Mouse (Mus musculus): Measurements from ENCODE around the gene Sypl2. TPM values are rescaled to one million over a fixed set of nuclear protein-coding genes. Genes with fewer than 3 reads are reported as not detected.

Sypl2 gene
- total RNA-seq, 1 experiment from 2014 or later, result not detected

DNA sequence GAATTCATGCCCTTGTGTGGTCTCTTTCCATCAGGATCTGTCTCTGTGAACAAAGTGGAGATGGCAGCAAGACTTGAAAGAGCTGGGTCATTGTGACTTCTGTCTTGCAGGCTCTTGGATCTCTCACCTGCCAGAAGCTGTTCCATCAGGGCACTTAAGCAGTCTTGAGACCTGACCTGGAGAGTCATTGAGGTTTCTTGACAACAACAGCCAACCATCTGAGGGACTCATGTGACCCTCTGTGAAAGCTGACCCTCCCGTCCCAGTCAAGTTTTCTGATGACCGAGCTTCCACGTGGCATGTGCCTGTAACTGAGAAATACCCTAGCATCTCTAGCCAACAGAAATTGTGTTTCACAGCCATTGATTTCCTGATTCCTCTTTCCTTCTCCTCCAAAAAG is 41.7 kb downstream of the Sypl2 start:
- ATAC-seq (replicated peaks; ENCODE audit: low read depth, poor library complexity, severe bottlenecking), result no peak

- no peak for ATAC-seq (replicated peaks; ENCODE audit: low read depth, poor library complexity, severe bottlenecking)
Observed at GRCm38 (mm10) chr3:108180514-108180913, 45.9 kb downstream of the Sypl2 start.

GRCm38 (mm10) chr3:108178756-108179715 is 47.4 kb downstream of the Sypl2 start:
- no peak for ATAC-seq (replicated peaks; ENCODE audit: low read depth, poor library complexity, severe bottlenecking)

DNA sequence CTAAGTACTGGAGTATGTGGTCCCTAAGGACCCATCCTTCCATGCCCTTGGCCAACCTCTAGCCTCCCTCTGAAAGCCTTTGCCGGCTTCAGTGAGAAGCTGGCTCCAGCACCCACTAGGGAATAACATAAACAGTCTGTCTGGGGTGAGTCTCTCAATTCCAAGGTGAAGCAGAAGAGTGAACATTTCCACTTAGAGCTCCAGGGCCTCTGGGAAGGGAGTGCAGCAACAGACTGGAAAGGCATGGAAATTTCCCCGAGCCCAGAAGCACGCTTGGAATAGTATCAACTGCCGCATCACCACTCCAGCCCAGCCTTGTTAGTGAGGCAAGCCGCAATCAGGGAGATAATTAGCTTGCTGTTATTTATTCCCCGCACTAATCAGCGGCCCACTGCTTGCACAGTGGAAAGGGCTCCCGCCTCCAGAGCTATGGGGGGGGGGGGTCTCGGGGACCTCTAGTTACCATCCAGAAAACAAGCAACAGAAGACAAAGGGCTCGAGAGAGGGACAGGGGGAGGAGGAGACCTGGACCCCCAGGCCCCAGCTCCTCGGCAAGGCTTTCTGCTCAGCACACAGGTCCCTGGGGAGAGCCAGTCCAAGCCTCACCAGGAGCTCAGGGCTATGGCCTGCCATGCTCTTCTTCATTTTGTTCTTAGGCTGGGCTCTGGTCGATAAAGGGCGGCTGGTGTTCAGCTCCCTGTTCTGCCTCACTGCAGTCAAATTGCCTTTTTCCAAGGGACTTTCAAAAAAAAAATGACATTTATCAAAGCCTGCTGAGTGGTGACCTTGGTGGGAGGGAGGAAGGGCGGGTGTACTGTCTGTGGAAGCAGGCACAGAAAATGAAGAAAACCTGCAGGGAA is 51.5 kb downstream of the Sypl2 start:
- no peak for ATAC-seq (replicated peaks; ENCODE audit: low read depth, poor library complexity, severe bottlenecking)

DNA sequence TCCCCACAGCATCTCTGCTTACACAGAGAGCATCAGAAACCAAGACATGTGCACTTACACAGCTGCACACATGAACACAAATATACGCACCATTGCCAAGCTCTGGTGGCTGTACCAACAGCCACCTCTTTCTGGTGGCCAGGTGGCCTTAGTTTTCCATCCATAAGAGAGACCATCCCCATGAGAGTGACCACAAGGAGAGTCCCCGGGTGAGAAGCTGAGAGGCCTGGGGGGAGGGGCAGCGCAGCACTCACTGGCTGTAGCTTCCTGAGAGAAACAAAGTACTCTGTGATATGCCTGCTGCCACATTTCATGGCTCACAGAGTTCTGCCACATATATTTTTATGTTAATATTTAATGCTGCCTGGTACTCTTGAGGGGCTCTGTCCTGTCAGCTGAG is 57.2 kb downstream of the Sypl2 start:
- no peak for ATAC-seq (replicated peaks; ENCODE audit: low read depth, poor library complexity, severe bottlenecking)

GRCm38 (mm10) chr3:108167499-108167898 is 58.9 kb downstream of the Sypl2 start:
- ATAC-seq (replicated peaks; ENCODE audit: low read depth, poor library complexity, severe bottlenecking), result no peak

- 0 out of 2 replicates have a peak, but pooled peaks have one; percentile 52 for ATAC-seq (replicated peaks; ENCODE audit: low read depth, poor library complexity, severe bottlenecking)
Observed at GRCm38 (mm10) chr3:108166486-108167211, 59.8 kb downstream of the Sypl2 start.

- ATAC-seq (replicated peaks; ENCODE audit: low read depth, poor library complexity, severe bottlenecking), result no peak
Observed at GRCm38 (mm10) chr3:108165532-108166315, 60.7 kb downstream of the Sypl2 start.

GRCm38 (mm10) chr3:108164807-108165206 is 61.6 kb downstream of the Sypl2 start:
- peak; percentile 97 for ATAC-seq (replicated peaks; ENCODE audit: low read depth, poor library complexity, severe bottlenecking)

GRCm38 (mm10) chr3:108164091-108164490 is 62.4 kb downstream of the Sypl2 start:
- no peak for ATAC-seq (replicated peaks; ENCODE audit: low read depth, poor library complexity, severe bottlenecking)

Other genes with a start within 250 kb of the Sypl2 start
- 2.1 and 5.6 TPM in 2 replicates for gene Gstm2, start 240.2 kb downstream of the Sypl2 start, total RNA-seq (2017)
- gene Gstm1, start 208.7 kb downstream of the Sypl2 start, total RNA-seq (2017), result 36.8 and 36.9 TPM in 2 replicates
- gene Gstm4, start 181.8 kb downstream of the Sypl2 start, total RNA-seq (2017), result 8.1 and 9.0 TPM in 2 replicates
- gene Ampd2, start 140.0 kb downstream of the Sypl2 start, total RNA-seq (2017), result 35.3 and 36.7 TPM in 2 replicates
- 5.2 TPM in 1 of 2 replicates, not detected in the other for gene Gnat2, start 133.9 kb downstream of the Sypl2 start, total RNA-seq (2017)
- 120 and 122 TPM in 2 replicates for gene Gnai3, start 80.5 kb downstream of the Sypl2 start, total RNA-seq (2017)
- not detected in 2 replicates for gene Gpr61, start 71.8 kb downstream of the Sypl2 start, total RNA-seq (2017)
- gene Amigo1, start 40.3 kb downstream of the Sypl2 start, total RNA-seq (2017), result 3.1 and 4.5 TPM in 2 replicates
- 3.8 and 4.1 TPM in 2 replicates for gene Cyb561d1, start 25.4 kb downstream of the Sypl2 start, total RNA-seq (2017)
- gene Atxn7l2, start 15.7 kb downstream of the Sypl2 start, total RNA-seq (2017), result 2.9 and 5.9 TPM in 2 replicates
- gene Psma5, start 30.3 kb upstream of the Sypl2 start, total RNA-seq (2017), result 240 and 241 TPM in 2 replicates
- 13.9 and 22.5 TPM in 2 replicates for gene Sort1, start 57.4 kb upstream of the Sypl2 start, total RNA-seq (2017)
- gene Mybphl, start 138.3 kb upstream of the Sypl2 start, total RNA-seq (2017), result not detected in 2 replicates
- gene Psrc1, start 157.2 kb upstream of the Sypl2 start, total RNA-seq (2017), result 29.3 and 31.6 TPM in 2 replicates
- 0.24 and 2.7 TPM in 2 replicates for gene Celsr2, start 188.9 kb upstream of the Sypl2 start, total RNA-seq (2017)
- 291 and 329 TPM in 2 replicates for gene Sars, start 218.6 kb upstream of the Sypl2 start, total RNA-seq (2017)

Measured in common myeloid progenitor, adult 5-6 weeks (primary cell).